Mouse (Mus musculus): ENCODE data around the gene Med4.

GRCm38 (mm10) chr14:73501283-73501682, 8.5 kb upstream of the Med4 start:
- no peak for TF ChIP-seq CTCF (IDR thresholded peaks at IDR 0.05; ENCODE audit: low read depth)
- no peak for TF ChIP-seq EP300 (IDR thresholded peaks at IDR 0.05; ENCODE audit: low read depth)

Data from liver, postnatal 0 days (tissue).